Mouse (Mus musculus) retina, postnatal 7 days (tissue): ENCODE measurements around the gene Irx3.

Experiments
- DNase-seq: peaks from one replicate; pipeline ENCODE4 v3.0.0-alpha.2; 2012; ENCODE audit warnings: low read depth, low spot score

Irx3 gene

DNA sequence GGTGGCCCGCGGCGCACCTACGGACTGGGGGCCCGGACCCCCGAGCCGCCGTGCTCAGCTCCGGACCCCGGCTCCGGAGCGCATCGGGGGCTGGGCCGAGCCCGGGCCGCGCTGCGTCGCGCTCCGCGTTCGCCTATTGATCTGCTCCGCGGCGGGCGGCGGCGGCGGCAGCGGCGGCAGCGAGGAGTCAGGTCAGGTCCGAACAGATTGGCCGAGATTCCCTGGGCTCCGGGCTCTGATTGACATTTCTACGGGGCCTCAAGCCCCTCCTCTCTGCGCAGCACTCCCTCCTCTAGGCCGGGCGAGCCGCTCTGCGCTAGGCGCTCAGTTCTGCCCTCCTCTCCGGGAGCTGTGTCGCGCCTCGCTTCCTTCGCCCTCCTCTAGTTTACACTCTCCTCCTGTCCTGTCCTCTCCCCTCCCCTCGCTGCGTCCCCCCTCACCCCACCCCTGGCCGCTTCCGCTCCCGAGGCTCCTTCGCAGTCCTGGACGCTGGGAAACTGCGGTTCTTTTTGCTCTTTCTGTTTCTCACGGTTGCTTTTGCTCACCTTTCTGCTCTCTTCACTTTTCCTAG, 541 bp downstream of the Irx3 start:
- no peak for DNase-seq

DNA sequence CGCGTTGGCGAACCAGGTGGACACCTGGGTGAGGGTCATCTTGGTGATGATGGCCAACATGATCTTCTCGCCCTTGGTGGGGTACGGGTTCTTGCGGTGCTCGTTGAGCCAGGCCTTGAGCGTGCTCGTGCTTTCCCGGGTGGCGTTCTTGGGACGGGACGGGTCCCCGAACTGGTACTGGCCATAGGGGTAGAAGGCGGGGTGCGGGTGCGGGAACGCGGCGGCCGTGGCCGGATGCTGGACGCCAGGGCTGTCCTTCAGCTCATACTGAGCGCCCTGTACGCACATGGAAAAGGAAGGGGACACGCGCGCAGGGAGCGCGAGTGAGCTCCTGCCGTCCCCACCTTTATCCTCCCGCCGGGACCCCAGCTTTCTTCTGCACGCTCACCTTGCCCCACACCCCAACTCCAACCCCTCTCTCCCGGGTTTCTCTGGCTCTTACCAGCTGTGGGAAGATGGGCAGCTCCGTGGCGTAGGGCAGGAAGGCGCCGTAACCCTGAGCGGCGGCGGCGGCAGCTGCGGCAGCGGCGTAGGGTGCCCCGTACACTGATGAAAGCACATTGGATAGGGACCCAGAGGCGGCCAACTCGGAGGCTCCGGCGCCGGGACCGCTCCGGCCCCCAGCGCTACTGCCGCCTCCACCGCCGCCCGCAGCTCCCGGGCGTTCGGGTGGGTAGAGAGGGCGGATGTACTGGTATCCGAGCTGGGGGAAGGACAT, 1.2 kb downstream of the Irx3 start:
- no peak for DNase-seq

DNA sequence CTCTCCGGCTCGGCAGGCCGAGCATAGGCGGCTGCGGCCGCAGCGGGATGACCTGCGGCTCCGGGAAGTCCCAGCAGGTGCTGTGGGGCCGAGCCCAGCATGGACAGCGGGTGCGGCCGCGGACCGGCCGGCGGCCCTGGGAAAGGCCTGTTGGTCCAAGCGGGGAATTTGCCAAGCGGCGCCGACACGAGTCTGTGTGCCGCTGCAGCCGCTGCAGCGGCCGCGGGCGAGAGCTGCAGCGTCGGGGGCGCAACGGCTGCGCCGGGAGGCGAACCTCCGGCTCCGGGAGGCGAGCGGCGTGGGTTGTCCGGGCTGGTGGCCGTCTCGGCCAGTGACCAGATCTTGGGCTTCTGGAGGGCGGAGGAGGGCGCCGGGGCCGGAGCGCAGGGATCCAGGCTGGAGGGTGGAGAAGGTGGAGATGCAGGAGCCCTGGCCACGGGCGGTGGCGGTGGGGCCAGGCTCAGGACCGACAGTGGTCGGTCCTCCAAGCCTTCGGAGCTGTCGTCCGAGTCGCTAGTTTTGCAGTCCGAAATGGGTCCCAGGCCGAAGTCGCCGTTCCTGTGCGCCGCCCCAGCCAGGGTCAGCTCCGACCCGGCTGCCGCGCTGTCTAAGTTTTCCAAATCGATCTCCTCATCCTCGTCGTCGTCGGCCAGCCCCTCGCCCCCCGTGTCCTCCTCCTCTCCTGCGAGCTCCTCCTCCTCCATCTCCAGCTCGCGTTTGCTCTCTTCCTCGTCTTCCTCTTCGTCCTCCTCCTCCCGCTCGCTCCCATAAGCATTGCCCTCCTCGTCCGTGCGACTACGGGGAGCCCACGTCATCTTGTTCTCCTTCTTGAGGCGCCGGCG, 2.0 kb downstream of the Irx3 start:
- DNase-seq: no peak

DNA sequence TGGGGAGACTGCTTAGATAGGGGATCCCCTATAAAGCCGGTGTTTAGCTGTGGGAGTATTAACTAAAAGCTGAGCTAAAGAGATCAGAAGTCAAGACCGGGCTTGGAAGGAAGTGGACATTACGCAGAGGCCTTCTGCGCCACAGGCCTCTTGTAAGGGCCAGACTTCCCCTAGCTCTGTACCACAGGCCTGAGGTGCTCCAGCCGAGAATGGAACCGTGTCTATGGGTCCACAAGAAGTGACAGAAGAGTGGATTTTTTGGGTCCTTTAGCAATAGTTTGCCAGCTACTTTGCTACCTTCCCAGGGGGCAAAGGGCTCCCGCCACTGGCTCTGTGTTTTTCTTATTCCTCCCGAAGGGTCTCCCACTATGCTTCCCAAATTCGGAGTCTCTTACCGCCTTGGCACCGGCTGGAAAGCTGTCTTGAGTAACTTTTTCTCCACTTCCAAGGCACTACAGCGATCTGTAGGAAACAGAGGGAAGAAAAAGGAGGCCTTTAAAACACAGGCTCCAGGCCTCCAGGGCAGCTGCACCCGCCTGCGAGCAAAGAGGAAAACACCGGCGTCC, 2.8 kb downstream of the Irx3 start:
- DNase-seq: no peak

DNA sequence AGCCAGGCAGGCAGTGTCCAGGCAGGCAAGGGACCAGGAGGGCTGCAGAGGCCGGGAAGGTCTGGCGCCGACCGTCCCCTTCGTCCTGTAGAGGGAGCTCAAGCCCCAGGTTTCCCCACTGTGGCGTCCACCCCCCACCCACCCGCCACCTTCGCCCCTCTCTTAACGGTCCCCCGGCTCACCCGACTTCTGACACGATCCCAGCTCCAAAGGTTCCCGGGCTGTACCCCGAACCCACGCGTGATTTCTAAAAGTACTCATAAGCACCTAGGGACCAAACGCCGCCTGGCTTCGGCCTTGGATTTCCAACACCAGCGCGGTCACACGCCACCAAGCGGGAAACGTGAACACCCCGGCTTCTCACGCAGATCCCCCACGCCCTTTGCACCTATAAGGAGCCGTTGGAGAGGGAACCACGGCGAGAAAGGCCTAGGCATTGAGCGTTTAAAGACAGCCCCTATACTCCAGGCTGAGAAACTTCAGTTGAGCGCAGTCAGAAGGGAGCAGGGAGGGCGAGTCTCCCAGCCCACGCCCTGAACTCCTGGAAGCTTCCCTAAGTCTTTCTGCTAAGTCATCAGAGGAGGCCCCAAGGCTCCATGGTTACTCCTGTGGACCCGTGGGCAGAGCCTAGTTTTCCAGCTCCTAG, 4.1 kb downstream of the Irx3 start:
- no peak for DNase-seq

DNA sequence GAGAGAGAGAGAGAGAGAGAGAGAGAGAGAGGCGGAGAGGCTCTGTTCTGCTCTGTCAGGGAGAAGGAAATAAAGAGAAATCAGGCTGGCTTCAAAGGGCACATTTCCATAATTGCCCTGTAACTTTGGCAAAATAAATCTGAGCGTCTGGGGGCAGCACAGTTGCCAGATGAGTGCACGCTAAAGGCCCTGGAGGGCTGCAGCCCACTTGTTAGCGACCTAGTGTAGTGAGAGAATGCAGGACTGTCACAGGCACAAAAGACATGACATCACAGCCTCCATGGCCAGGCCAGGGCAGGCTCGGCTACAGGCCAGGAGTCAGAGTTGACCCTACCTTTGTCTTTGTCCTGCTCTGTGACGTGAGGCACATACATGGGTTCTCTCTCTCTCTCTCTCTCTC, 8.0 kb downstream of the Irx3 start:
- DNase-seq: no peak

DNA sequence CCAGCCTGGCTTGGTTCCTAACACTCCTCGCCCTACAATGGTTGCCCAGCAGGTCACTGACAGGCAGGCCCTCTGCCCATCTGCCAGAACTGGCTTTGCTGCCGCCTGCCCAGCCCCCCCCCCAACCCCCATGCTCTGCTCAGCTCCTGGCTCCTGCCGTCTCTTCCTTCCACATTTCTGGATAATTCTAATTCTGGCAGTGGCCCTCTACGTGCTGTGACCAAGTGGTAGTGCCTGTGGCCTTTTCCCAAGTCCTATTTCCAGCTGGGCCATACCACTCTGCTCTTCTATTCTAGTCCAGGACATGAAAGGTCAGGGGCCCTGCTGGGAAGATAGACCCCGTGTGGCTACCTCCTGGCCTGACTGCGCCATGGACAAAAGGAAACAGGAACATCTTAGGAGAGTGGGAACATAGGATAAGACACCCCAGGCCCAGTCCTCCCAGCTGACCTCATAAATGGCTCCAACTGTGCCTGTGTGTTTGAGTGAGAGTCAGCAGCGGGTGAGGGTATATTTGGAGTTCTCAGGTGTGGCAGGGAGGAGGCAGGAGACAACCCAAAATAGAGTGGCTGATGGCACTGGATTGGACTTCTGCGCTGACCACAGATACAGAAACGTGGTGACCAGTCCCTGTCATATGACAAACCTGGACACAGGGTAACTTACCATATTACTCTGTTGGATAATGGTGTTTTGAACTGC, 14.5 kb downstream of the Irx3 start:
- DNase-seq: no peak

DNA sequence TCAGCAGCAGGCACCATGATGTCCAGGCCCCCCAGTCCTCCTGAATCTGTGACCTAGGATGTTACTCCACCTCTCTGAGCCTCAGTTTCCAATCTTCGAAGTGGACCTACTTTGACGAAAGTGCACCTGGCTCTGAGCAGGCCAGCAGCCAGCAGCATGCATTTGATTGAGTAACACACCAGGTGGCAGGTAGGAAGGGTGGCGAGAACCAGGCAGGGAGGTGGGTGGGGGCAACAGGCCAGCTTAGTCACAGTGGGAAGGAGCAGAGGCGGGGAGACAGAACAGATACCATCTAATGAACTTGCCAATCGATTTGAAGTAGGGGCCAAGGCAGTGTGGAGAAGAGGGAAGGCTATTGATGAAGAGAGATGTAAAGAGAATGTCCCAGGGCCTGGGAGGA, 18.9 kb downstream of the Irx3 start:
- DNase-seq: no peak

DNA sequence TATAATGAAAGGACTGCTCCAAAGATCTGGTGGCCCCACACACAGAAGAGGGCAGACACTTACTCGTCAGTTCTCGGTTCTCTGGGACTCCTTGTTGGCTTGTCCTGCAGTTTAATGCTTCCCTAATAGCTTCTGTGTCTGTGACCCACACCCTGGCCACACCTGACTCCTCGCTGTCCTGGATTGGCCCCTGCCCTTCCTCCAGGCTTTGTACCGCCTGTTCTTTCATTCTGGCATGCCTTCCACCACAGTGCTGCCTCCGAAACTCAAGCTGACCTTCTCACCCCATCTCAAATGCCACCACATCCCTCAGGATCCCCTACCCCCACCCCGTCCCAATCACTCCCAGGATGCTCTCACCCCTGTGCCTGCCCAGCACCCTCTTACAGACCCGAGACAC, 19.7 kb downstream of the Irx3 start:
- DNase-seq: no peak

DNA sequence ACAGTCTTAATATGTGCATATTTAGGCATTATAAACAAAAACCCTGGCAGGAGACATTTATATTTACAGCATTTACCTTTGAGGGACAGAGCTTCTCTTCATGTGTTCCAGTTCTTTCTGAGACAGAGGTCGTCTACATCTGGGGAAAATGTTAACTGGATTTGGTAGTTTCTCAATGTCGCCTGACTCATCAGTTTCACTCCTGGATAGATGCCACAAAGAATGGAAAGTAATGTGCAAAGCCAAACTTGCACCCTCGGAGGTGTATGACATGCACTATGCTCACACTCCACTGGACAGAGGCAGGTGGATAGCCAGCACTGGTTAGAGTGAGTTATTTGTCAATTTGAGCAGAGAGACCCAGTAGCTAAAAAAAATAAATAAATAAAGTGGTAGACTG, 21.2 kb downstream of the Irx3 start:
- DNase-seq: no peak

DNA sequence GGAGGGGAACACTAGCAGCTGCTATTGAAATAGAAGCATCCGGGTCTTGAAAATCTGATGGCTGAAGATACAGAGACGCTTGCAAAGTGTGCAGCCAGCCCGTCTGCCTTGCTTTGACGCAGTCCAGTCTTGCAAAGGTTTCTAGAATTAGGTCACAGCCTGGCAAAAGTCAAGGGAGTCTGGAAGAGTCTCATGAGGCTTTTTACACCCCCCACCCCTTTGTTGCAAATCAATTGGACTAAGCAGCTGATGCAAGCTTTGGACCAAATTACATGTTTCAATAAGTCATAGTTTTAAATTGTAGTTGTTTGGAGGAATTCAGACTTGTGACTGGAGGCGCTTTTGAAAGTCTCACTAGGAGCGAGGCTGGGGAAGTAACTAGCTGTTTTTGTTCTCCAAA, 33.0 kb downstream of the Irx3 start:
- no peak for DNase-seq

DNA sequence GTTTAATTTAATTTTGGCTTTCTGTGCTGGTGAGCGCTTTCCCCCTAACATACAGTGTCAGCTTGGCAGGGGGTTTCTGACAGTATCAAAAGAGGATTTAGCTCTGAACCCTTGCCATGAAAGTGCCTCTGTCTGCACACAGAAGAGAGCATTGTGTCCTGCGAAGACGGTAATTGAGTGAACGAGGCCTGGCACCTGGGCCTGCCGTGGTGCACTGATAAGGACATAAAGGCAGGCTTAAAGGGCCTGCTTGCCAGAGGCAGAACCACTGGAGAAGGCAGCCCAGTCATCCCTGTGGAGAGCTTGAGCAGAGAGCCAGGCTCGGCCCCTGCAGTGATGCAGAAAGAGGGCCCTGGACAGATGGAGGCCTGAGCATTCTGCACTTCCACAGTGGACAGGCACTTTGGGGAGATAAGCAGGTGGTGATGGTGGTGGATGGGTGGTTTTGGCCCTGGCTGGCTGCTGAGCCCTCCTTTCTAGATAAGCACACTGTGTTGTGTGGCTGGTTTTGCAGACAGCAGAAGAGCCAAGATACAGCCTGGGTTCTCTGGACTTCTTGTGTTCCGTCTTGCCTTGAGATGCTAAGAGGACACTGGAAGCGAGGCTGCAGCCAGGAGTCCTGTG, 36.3 kb downstream of the Irx3 start:
- DNase-seq: no peak

DNA sequence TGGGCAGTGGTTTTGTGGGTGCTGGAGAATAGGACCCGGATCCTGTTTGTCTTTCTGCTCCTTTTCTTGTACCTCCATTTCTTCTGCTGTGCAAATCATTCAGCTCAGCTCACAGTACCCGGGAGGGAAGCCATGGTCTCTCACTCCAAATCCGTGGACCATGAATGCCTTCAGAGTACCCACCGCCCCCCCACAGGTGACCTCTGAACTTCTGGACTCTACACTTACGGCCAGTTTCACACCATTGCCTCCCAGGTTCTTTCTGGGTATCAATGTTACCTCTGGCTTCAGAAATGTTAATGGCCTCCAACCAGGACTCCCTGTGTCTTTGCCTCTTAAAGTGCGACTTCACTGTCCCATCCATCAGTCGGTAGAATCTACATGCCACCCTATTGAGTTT, 46.3 kb downstream of the Irx3 start:
- no peak for DNase-seq

DNA sequence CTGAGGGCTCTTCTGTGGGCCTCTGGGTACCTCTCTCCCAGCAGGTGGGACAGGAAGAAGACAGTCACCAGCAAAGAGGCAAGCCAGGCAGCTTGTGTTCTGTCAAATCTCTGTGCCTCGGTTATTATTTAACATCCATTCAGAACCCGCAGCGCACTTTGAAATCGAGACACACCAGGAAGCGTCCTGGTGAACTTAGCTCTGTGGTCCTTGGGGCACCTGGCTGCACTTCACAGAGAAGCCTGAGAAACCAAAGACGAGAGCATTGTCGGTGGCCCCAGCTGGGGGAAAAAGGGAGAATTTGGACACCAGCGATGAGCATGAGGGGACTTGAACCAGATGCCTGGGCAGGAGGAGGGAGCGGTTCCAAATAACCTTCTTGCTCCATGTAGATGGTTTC, 46.8 kb downstream of the Irx3 start:
- no peak for DNase-seq

DNA sequence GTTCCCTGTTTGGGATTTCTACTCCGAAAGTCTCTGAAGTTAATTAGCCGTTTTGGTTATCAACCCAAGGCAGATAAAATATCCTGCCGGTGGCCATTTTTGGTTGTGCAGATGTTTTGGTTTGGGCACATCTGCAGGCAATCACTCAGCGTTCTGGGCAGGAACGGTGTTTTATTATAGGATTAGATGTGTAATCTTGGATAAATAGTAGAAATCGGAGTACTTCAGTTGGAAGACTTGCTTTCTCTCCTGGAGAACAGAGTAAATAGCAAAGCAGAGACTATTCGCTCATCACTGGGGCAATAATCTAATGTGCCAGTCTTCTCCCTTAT, 51.1 kb downstream of the Irx3 start:
- DNase-seq: no peak

DNA sequence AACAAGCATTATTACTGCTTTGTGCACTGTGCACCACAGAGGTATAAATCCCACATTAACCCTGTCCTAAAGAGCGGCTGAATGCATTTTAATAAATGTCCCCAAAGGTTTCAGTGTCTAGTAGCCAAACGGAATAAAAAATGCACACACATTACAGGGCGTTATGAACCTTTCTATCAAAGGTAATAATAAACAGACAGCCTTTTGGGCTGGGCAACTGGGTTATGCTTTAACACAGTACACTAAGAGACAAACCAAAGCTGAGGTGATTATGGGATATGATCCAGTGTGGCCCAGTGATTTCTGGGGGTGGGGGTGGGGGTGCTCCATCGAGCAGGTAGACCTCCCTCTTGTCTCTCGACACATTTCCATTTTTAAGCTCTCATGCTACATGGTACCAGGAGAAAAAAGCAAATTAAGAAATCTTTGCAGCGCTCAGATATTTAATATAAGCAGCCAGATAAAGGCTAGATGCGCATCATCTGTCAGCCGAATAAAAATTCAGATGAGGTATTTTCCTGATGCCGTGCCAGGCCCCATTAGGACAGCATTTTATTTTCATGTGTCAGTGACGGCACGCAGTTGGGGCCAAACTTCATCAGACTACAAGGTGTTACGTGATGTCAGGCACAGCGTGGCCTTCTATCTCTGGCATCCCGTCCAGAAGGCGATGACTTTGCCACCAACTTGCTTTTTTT, 51.6 kb downstream of the Irx3 start:
- no peak for DNase-seq

DNA sequence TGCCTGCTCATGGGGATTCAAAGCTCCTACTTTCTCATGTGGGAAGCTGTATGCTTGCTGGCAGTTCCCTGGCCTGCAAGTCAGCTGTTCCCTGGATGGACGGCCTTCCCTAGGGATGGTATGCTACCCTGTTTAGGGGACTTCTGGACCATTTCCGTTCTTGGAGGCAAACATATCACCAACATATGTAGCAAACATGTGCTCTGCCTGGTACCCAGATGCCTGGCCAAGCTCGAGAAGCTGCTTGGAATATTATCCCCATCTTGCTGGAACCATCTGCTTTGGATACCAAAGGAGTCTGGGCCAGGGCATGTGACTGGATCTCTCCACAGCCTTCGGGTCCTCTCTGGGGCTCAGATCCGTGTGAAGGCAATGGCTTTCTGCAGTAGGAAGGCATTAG, 52.5 kb downstream of the Irx3 start:
- no peak for DNase-seq
